Comparison of ENCODE assay signal across 8 mouse cellular contexts in the genomic region with DNA sequence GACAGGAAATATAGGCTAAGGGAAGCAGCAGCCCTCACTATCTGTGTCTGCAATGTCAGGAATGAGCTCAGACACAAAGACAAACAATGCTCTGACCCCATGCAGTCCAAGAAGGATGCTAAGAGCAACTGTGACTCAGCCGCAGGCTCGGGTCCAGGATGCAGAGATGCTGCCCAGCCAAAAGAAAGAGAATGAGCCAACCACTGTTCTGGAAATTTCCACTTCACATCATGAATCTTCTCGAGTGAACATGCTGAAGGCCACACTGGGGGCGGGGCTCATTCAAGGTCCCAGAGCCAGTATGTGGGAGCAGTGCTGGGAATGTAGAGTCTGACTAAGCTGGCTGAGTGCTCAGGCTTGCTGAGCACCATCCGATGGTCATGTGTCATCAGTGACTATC. TPM values are rescaled to one million over a fixed set of nuclear protein-coding genes. Genes with fewer than 3 reads are reported as not detected.
A peak's percentile ranks its signal among the peaks of the same experiment; 100 is the strongest.
DNase-seq lines count a peak whose midpoint lies in the region; ATAC-seq and TF ChIP-seq lines count a peak whose summit lies in the region.

No protein-coding gene starts in this region.

- no peaks in the 10 kb centered on the region for H3K9me3 ChIP-seq in intestine, postnatal 0 days (ENCODE audit: control insufficient read depth)

- WGBS in intestine, postnatal 0 days = 45% methylated on average over 5 of the region's 5 CpGs

- intact Hi-C loops in gastrocnemius, postnatal 14 days (cut with DNase I; ENCODE audit: low total_unique reads) = no loop called here

- no peaks in the 10 kb centered on the region for H3K79me2 ChIP-seq in C2C12 (ENCODE audit: control insufficient read depth, insufficient read depth)

- TF ChIP-seq CTCF in C2C12 (IDR thresholded peaks at IDR 0.05; ENCODE audit: control insufficient read depth, insufficient read depth, insufficient read length) = no peak
- TF ChIP-seq CTCF in intestine, postnatal 0 days (IDR thresholded peaks at IDR 0.05; ENCODE audit: low read depth) = 0 out of 2 replicates have a peak, but pooled peaks have one; percentile 14

- no peak overlapping the region for H3ac ChIP-seq in C2C12 (ENCODE audit: control insufficient read depth, insufficient read length, low read depth)

- no peaks in the 10 kb centered on the region for H3K4me1 ChIP-seq in intestine, postnatal 0 days (replicated peaks; ENCODE audit: control insufficient read depth, insufficient read depth, low read length)

- H3K4me2 ChIP-seq in intestine, postnatal 0 days (replicated peaks; ENCODE audit: low read depth) = no peak overlapping the region

- no peak overlapping the region for H3K4me3 ChIP-seq in C2C12 (ENCODE audit: insufficient read depth, poor library complexity, severe bottlenecking)
- H3K4me3 ChIP-seq in intestine, postnatal 0 days (ENCODE audit: low read depth, low read length) = no peak overlapping the region

- H3K27ac ChIP-seq in intestine, postnatal 0 days (ENCODE audit: low read depth, low read length) = no peak overlapping the region

- H3K79me3 ChIP-seq in C2C12 (ENCODE audit: low read depth) = no peaks in the 10 kb centered on the region

- no peak for ATAC-seq in intestine, postnatal 0 days

- H3K27me3 ChIP-seq in C2C12 (ENCODE audit: control insufficient read depth, insufficient read depth, insufficient read length) = no peaks in the 10 kb centered on the region
- H3K27me3 ChIP-seq in intestine, postnatal 0 days (replicated peaks; ENCODE audit: control insufficient read depth, insufficient read depth, low read length) = no peaks in the 10 kb centered on the region

- DNase-seq in adrenal gland, adult 8-10 months = peak; percentile 97
- peak; percentile 87 for DNase-seq in gastrocnemius, postnatal 14 days
- DNase-seq in lung, postnatal 14 days = peak; percentile 69
- no peak for DNase-seq in thymus, postnatal 4 days
- no peak for DNase-seq in natural killer cell, adult 2 months (ENCODE audit: low spot score in 2 of 2)
- no peak for DNase-seq in thymus, postnatal 14 days

- H3K9ac ChIP-seq in intestine, postnatal 0 days (ENCODE audit: low read depth, low read length) = no peak overlapping the region

- no peaks in the 10 kb centered on the region for H3K36me3 ChIP-seq in C2C12 (ENCODE audit: control insufficient read depth, insufficient read depth)
- no peaks in the 10 kb centered on the region for H3K36me3 ChIP-seq in intestine, postnatal 0 days (ENCODE audit: control insufficient read depth, insufficient read depth)

TF ChIP-seq in C2C12, 6 proteins besides CTCF, POLR2A, EP300 and RAD21:
- TF ChIP-seq USF1 (IDR thresholded peaks at IDR 0.05; ENCODE audit: low read depth) = peak; percentile 61
- no peak for TF ChIP-seq MAX (IDR thresholded peaks at IDR 0.05)
- no peak for TF ChIP-seq MYOG (IDR thresholded peaks at IDR 0.05; ENCODE audit: control insufficient read depth, extremely low read depth, insufficient read length)
- no peak for TF ChIP-seq MYOD1 (IDR thresholded peaks at IDR 0.05; ENCODE audit: control insufficient read depth, insufficient read length, low read depth)
- no peak for TF ChIP-seq FOSL1 (IDR thresholded peaks at IDR 0.05; ENCODE audit: insufficient read depth, low read length, poor library complexity, severe bottlenecking)
- no peak for TF ChIP-seq CEBPB (IDR thresholded peaks at IDR 0.05; ENCODE audit: low read depth)

RNA-seq across cellular contexts. Expression of gene Coro2b, which starts 23.2 kb away (rescaled TPM):
- 9.9 TPM for polyA plus RNA-seq in C2C12 (2012; fragmentation: generic; extraction: Trizol)
- total RNA-seq in adrenal gland, adult 8-10 months (2022) = 10 to 100 TPM; 12.4 to 20.2 (median 18.2) TPM
- 10 to 100 TPM in 1 of 2 experiments, 1 to 10 TPM in 1; 8.2 to 11.4 TPM for total RNA-seq in gastrocnemius, postnatal 14 days (2021)
- polyA plus RNA-seq in intestine, postnatal 0 days (2015; fragmentation: Nextera tagmentation; extraction: Ambion mirVana) = 2.8 and 2.9 TPM in 2 replicates

Comparison
In these comparisons a context has a peak if more than half of its experiments do, and no peak if none do; other contexts are left out.
1. DNase-seq: peak in adrenal gland, adult 8-10 months (single experiment), gastrocnemius, postnatal 14 days (single experiment) and lung, postnatal 14 days (single experiment); none in thymus, postnatal 4 days (single experiment), natural killer cell, adult 2 months (0 of 2) and thymus, postnatal 14 days (single experiment).